In the genomic region with DNA sequence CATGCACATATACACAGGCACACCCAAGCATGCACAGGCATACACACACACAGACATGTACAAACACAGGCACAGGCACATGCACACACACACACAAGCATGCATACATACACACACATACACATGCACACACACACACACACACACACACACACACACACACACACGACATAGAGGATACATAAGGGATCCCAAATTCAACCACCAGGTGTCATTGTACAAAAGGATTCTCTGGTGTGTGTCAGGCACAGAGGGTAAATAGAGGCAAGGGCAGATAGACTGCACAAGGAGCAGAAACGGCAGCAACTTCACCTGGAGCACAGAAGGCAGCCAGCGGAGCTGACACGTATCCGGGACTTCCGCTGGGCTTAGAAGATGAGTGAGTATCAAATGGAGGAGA, we compare ENCODE assay signal across 15 mouse cellular contexts.
A peak's percentile ranks its signal among the peaks of the same experiment; 100 is the strongest.
DNase-seq lines count a peak whose midpoint lies in the region; ATAC-seq and TF ChIP-seq lines count a peak whose summit lies in the region.
"Had no signal": no experiment of that assay in that cellular context is flagged by ENCODE, and none has a peak within 500 bp of the region (broad histone marks: within the 10 kb centered on the region; RNA-seq: fewer than 3 reads in every experiment).

No protein-coding gene starts in this region.

- H3K27me3 ChIP-seq in hindbrain, embryonic 13.5 days, result no peaks in the 10 kb centered on the region
- H3K27me3 ChIP-seq in hindbrain, embryonic 11.5 days (ENCODE audit: control insufficient read depth, insufficient read depth, low read length), result no peaks in the 10 kb centered on the region
- no peaks in the 10 kb centered on the region for H3K27me3 ChIP-seq in lung, postnatal 0 days (replicated peaks; ENCODE audit: insufficient read depth, low read length)
- no peaks in the 10 kb centered on the region for H3K27me3 ChIP-seq in small intestine, adult 2 months (ENCODE audit: control insufficient read depth, insufficient read depth, low read length)

- DNase-seq in hindbrain, embryonic 11.5 days (ENCODE audit: low spot score), result no peak
- DNase-seq in lung, postnatal 0 days (ENCODE audit: low spot score), result no peak
- no peak for DNase-seq in lung, postnatal 4 days
- peak; percentile 10 for DNase-seq in ZHBTc4 (ENCODE audit: low read depth, low spot score)
- no peak for DNase-seq in Muller cell, postnatal 12 days (ENCODE audit: inconsistent ontology term)
- DNase-seq: adrenal gland, postnatal 25 days; cerebellum, postnatal 10 days; gastrocnemius, postnatal 14 days; heart, postnatal 4 days; lung, postnatal 14 days had no signal

- H3K4me3 ChIP-seq in hindbrain, embryonic 13.5 days, result no peak overlapping the region
- no peak overlapping the region for H3K4me3 ChIP-seq in hindbrain, embryonic 11.5 days (ENCODE audit: low read depth, low read length)
- H3K4me3 ChIP-seq in lung, postnatal 0 days (ENCODE audit: low read depth, low read length), result no peak overlapping the region
- H3K4me3 ChIP-seq in small intestine, adult 2 months (ENCODE audit: low read depth, low read length), result no peak overlapping the region
- H3K4me3 ChIP-seq: heart, embryonic 12.5 days; midbrain, embryonic 10.5 days had no signal

- peaks cover 23% of the 10 kb centered on the region for H3K4me1 ChIP-seq in hindbrain, embryonic 13.5 days (replicated peaks)
- no peaks in the 10 kb centered on the region for H3K4me1 ChIP-seq in hindbrain, embryonic 11.5 days (replicated peaks; ENCODE audit: control insufficient read depth, insufficient read depth, low read length)
- H3K4me1 ChIP-seq in lung, postnatal 0 days (ENCODE audit: insufficient read depth, low read depth, low read length), result no peaks in the 10 kb centered on the region
- no peaks in the 10 kb centered on the region for H3K4me1 ChIP-seq in small intestine, adult 2 months (ENCODE audit: control insufficient read depth, insufficient read depth, insufficient read length, low read length)
- H3K4me1 ChIP-seq: heart, embryonic 12.5 days had no signal

- H3K27ac ChIP-seq in hindbrain, embryonic 13.5 days, result 0 out of 2 replicates have a peak overlapping the region, but pooled peaks have one; percentile 41
- H3K27ac ChIP-seq in hindbrain, embryonic 11.5 days (ENCODE audit: low read depth, low read length), result no peak overlapping the region
- H3K27ac ChIP-seq in lung, postnatal 0 days (ENCODE audit: low read length), result no peak overlapping the region
- H3K27ac ChIP-seq in small intestine, adult 2 months (ENCODE audit: insufficient read depth, low read depth, low read length), result no peak overlapping the region
- H3K27ac ChIP-seq: midbrain, embryonic 10.5 days had no signal

- H3K36me3 ChIP-seq in hindbrain, embryonic 13.5 days, result no peaks in the 10 kb centered on the region
- no peaks in the 10 kb centered on the region for H3K36me3 ChIP-seq in hindbrain, embryonic 11.5 days (ENCODE audit: control insufficient read depth, insufficient read depth, low read length)
- no peaks in the 10 kb centered on the region for H3K36me3 ChIP-seq in lung, postnatal 0 days (ENCODE audit: insufficient read depth, low read length)
- H3K36me3 ChIP-seq in small intestine, adult 2 months (ENCODE audit: control insufficient read depth, insufficient read depth, low read length), result no peaks in the 10 kb centered on the region
- H3K36me3 ChIP-seq: heart, embryonic 12.5 days; midbrain, embryonic 10.5 days had no signal

- H3K9ac ChIP-seq in hindbrain, embryonic 13.5 days, result no peak overlapping the region
- H3K9ac ChIP-seq in hindbrain, embryonic 11.5 days (ENCODE audit: low read depth, low read length), result no peak overlapping the region
- H3K9ac ChIP-seq in lung, postnatal 0 days (replicated peaks; ENCODE audit: low read depth), result no peak overlapping the region
- H3K9ac ChIP-seq: heart, embryonic 12.5 days had no signal

- 71% methylated on average over 6 of the region's 6 CpGs for WGBS in hindbrain, embryonic 13.5 days
- WGBS in hindbrain, embryonic 11.5 days, result 86% methylated on average over 6 of the region's 6 CpGs
- 81% methylated on average over 6 of the region's 6 CpGs for WGBS in lung, postnatal 0 days
- WGBS in small intestine, adult 2 months, result 77% methylated on average over 6 of the region's 6 CpGs

- no peak for ATAC-seq in hindbrain, embryonic 13.5 days (ENCODE audit: low FRiP score)
- ATAC-seq in hindbrain, embryonic 11.5 days (ENCODE audit: low FRiP score), result no peak
- no peak for ATAC-seq in lung, postnatal 0 days
- ATAC-seq: activated CD4-positive, CD25-positive, alpha-beta regulatory T cell, adult 4 months had no signal

- no peak for TF ChIP-seq POLR2A in small intestine, adult 2 months (IDR thresholded peaks at IDR 0.05; ENCODE audit: low read depth, low read length)

- no peak for TF ChIP-seq EP300 in lung, postnatal 0 days (IDR thresholded peaks at IDR 0.05)

- no peak overlapping the region for H3K4me2 ChIP-seq in hindbrain, embryonic 13.5 days
- H3K4me2 ChIP-seq in hindbrain, embryonic 11.5 days (replicated peaks; ENCODE audit: low read depth, low read length), result no peak overlapping the region
- no peak overlapping the region for H3K4me2 ChIP-seq in lung, postnatal 0 days (replicated peaks; ENCODE audit: low read depth, low read length)
- H3K4me2 ChIP-seq: heart, embryonic 12.5 days had no signal

- TF ChIP-seq CTCF in lung, postnatal 0 days (IDR thresholded peaks at IDR 0.05), result peak; percentile 43
- TF ChIP-seq CTCF in small intestine, adult 2 months (IDR thresholded peaks at IDR 0.05; ENCODE audit: extremely low read depth, insufficient read length, insufficient replicate concordance, low read depth, low read length), result peak; percentile 32; the same call in 1 of the 2 replicates

- no peaks in the 10 kb centered on the region for H3K9me3 ChIP-seq in hindbrain, embryonic 13.5 days
- no peaks in the 10 kb centered on the region for H3K9me3 ChIP-seq in hindbrain, embryonic 11.5 days (ENCODE audit: control insufficient read depth, low read length)
- no peaks in the 10 kb centered on the region for H3K9me3 ChIP-seq in lung, postnatal 0 days (ENCODE audit: low read length)
- H3K9me3 ChIP-seq: heart, embryonic 12.5 days; midbrain, embryonic 10.5 days had no signal
